Mouse (Mus musculus) heart, postnatal 0 days (tissue): Measurements from ENCODE around the gene Hsd17b14.

Experiments used
- CTCF ChIP-seq: IDR thresholded peaks from 2 replicates; pipeline ENCODE4 v1.5.1; 2016; ENCODE audit warnings: antibody characterized with exemption, control low read depth, low read depth
- EP300 ChIP-seq: IDR thresholded peaks from 2 replicates; pipeline ENCODE4 v1.6.1; 2016; ENCODE audit warnings: antibody characterized with exemption, low read depth

DNA sequence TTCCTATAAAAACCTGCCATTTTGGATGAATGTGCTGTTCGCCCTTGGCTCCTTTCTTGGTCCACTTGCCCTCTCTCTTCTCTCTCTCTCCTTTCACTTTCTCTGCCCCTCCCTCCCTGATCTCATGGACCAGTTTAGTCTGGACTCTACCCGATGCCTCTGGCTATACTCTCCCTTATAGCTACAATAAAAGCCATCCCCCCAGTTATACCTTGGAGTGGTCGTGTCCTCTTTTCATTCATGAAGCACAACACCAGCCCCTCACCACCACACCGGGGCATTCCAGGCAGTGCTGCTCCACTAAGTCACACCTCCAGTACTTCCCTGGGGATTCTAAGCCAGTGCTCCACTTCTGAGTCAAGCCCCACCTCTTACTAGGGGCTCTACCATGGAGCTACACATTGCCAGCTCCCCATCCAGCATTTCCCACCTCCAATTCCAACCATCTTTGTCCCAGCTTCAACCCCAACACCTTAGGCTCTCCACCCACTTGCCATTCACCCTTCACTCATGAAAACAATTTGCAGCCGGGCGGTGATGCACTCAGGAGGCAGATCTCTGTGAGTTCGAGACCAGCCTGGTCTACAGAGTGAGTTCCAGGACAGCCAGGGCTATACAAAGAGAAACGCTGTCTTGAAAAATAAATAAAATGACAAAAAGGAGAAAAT is 12.6 kb downstream of the Hsd17b14 start:
- no peak for TF ChIP-seq EP300
- no peak for TF ChIP-seq CTCF
